Mouse (Mus musculus) kidney, adult 2 months (tissue): ENCODE measurements at regions not wholly inside any gene's neighbourhood (a gene's known extent, or its start where the extent isn't known, plus 50 kb on each side); places are given as distances from the start of the nearest gene placed in this dataset.
A peak's percentile ranks its signal among the peaks of the same experiment; 100 is the strongest.

ENCODE experiments used
- DNase-seq: peaks from one replicate; pipeline ENCODE4 v3.0.0; 2021
- H3K27ac ChIP-seq: fragments of 200-500 bp; 2 replicates; pipeline ENCODE4 v1.5.1; 2012; ENCODE audit warnings: low read depth, low read length, control low read depth, inconsistent platforms; ENCODE audit not compliant: insufficient read depth
- H3K27me3 ChIP-seq: fragments of 200-500 bp; replicated peaks from 2 replicates; pipeline ENCODE4 v1.6.1; 2012; ENCODE audit warnings: mild to moderate bottlenecking, moderate library complexity, low read length, inconsistent platforms; ENCODE audit not compliant: control insufficient read depth, insufficient read depth
- H3K36me3 ChIP-seq: fragments of 200-500 bp; 2 replicates; pipeline ENCODE4 v1.6.1; 2012; ENCODE audit warnings: mild to moderate bottlenecking, moderate library complexity, low read length, inconsistent platforms; ENCODE audit not compliant: control insufficient read depth, insufficient read depth
- H3K4me1 ChIP-seq: fragments of 200-500 bp; 2 replicates; pipeline ENCODE4 v1.6.1; 2011; ENCODE audit warnings: low read length; ENCODE audit not compliant: control insufficient read depth, insufficient read depth
- H3K4me3 ChIP-seq: fragments of 200-500 bp; 2 replicates; pipeline ENCODE4 v1.5.1; 2011; ENCODE audit warnings: mild to moderate bottlenecking, low read depth, low read length, control low read depth; ENCODE audit not compliant: insufficient read depth
- CTCF ChIP-seq: fragments of 200-500 bp; conservative IDR thresholded peaks from 2 replicates; pipeline ENCODE4 v1.5.1; 2011; ENCODE audit warnings: low read depth, mild to moderate bottlenecking, control low read depth, low read length, moderate library complexity, mixed read lengths; ENCODE audit not compliant: insufficient read depth, insufficient read length
- POLR2A ChIP-seq: fragments of 200-500 bp; IDR thresholded peaks from one replicate; pipeline ENCODE4 v1.6.1; 2011; ENCODE audit warnings: low read depth, low read length, control low read depth
- WGBS: fragments of 180-500 bp; shearing (Covaris S2); methylation state at CpG from one replicate; pipeline ENCODE4 v1.1.7; 2018; 5-methylcytosine and 5-hydroxymethylcytosine counted together

- Histone ChIP-seq H3K27ac (no peak overlapping the region), H3K4me1 (no peaks in the 10 kb centered on the region), H3K4me3 (no peak overlapping the region), H3K27me3 (no peaks in the 10 kb centered on the region), H3K36me3 (no peaks in the 10 kb centered on the region)
- 78% methylated on average over 3 of the region's 3 CpGs for WGBS
- TF ChIP-seq POLR2A (no peak), CTCF (no peak)
- DNase-seq: no peak
Measured at GRCm38 (mm10) chr19:20035223-20035622, 355.5 kb downstream of the Anxa1 start.

GRCm38 (mm10) chr19:20027667-20028282 is 363.0 kb downstream of the Anxa1 start:
- Histone ChIP-seq H3K27me3 (no peaks in the 10 kb centered on the region), H3K4me1 (no peaks in the 10 kb centered on the region), H3K36me3 (no peaks in the 10 kb centered on the region), H3K27ac (no peak overlapping the region), H3K4me3 (no peak overlapping the region)
- 46% methylated on average over 11 of the region's 11 CpGs for WGBS
- DNase-seq: peak; percentile 20
- TF ChIP-seq CTCF (no peak), POLR2A (no peak)

GRCm38 (mm10) chr19:20014114-20014513 is 376.6 kb downstream of the Anxa1 start:
- no peak overlapping the region for H3K4me3 ChIP-seq
- H3K27ac ChIP-seq: no peak overlapping the region
- no peak for DNase-seq
- TF ChIP-seq POLR2A (no peak), CTCF (no peak)
- 63% methylated on average over 4 of the region's 4 CpGs for WGBS
- no peaks in the 10 kb centered on the region for H3K27me3 ChIP-seq
- no peaks in the 10 kb centered on the region for H3K4me1 ChIP-seq
- no peaks in the 10 kb centered on the region for H3K36me3 ChIP-seq

GRCm38 (mm10) chr19:20009801-20010441 is 380.8 kb downstream of the Anxa1 start:
- Histone ChIP-seq H3K27me3 (no peaks in the 10 kb centered on the region), H3K4me3 (no peak overlapping the region), H3K27ac (no peak overlapping the region), H3K4me1 (no peaks in the 10 kb centered on the region), H3K36me3 (no peaks in the 10 kb centered on the region)
- DNase-seq: no peak
- TF ChIP-seq POLR2A (no peak), CTCF (no peak)
- 51% methylated on average over 12 of the region's 12 CpGs for WGBS

- WGBS: 59% methylated on average over 4 of the region's 4 CpGs
- Histone ChIP-seq H3K4me3 (no peak overlapping the region), H3K36me3 (no peaks in the 10 kb centered on the region), H3K4me1 (no peaks in the 10 kb centered on the region), H3K27me3 (no peaks in the 10 kb centered on the region), H3K27ac (no peak overlapping the region)
- TF ChIP-seq POLR2A (no peak), CTCF (no peak)
- DNase-seq: no peak
Measured at GRCm38 (mm10) chr19:20005932-20006625, 384.7 kb downstream of the Anxa1 start.

GRCm38 (mm10) chr19:19987255-19987654 is 403.5 kb downstream of the Anxa1 start:
- H3K36me3 ChIP-seq: no peaks in the 10 kb centered on the region
- no peak for DNase-seq
- H3K27ac ChIP-seq: no peak overlapping the region
- 86% methylated on average over 1 of the region's 1 CpGs for WGBS
- H3K27me3 ChIP-seq: no peaks in the 10 kb centered on the region
- H3K4me3 ChIP-seq: no peak overlapping the region
- TF ChIP-seq CTCF: no peak
- no peak for TF ChIP-seq POLR2A
- H3K4me1 ChIP-seq: no peaks in the 10 kb centered on the region

GRCm38 (mm10) chr19:19978816-19979215 is 411.9 kb downstream of the Anxa1 start:
- DNase-seq: no peak
- H3K27ac ChIP-seq: no peak overlapping the region
- 80% methylated on average over 6 of the region's 6 CpGs for WGBS
- TF ChIP-seq CTCF (no peak), POLR2A (no peak)
- no peaks in the 10 kb centered on the region for H3K36me3 ChIP-seq
- H3K4me1 ChIP-seq: no peaks in the 10 kb centered on the region
- H3K27me3 ChIP-seq: no peaks in the 10 kb centered on the region
- H3K4me3 ChIP-seq: no peak overlapping the region
